Mouse (Mus musculus) testis, adult 2 months (tissue): ENCODE measurements around the gene Zic1. TPM values are rescaled to one million over a fixed set of nuclear protein-coding genes. Genes with fewer than 3 reads are reported as not detected.

Experiments
- H3K27ac ChIP-seq: fragments of 200-500 bp; 2 replicates; pipeline ENCODE4 v1.5.1; 2012; ENCODE audit warnings: low read depth, low read length; ENCODE audit not compliant: control insufficient read depth, insufficient read depth
- H3K27me3 ChIP-seq: fragments of 200-500 bp; 2 replicates; pipeline ENCODE4 v1.6.1; 2012; ENCODE audit warnings: mild to moderate bottlenecking, low read length, moderate library complexity; ENCODE audit not compliant: control insufficient read depth, insufficient read depth
- H3K36me3 ChIP-seq: fragments of 200-500 bp; 2 replicates; pipeline ENCODE4 v1.6.1; 2012; ENCODE audit warnings: mild to moderate bottlenecking, low read length; ENCODE audit not compliant: control insufficient read depth, insufficient read depth
- H3K4me1 ChIP-seq: fragments of 200-500 bp; 2 replicates; pipeline ENCODE4 v1.6.1; 2012; ENCODE audit warnings: low read length; ENCODE audit not compliant: control insufficient read depth, insufficient read depth
- H3K4me3 ChIP-seq: fragments of 200-500 bp; 2 replicates; pipeline ENCODE4 v1.5.1; 2012; ENCODE audit warnings: low read depth, mild to moderate bottlenecking, low read length, moderate library complexity, mixed read lengths; ENCODE audit not compliant: control insufficient read depth
- CTCF ChIP-seq: fragments of 200-500 bp; IDR thresholded peaks from 2 replicates; pipeline ENCODE4 v1.5.1; 2012; ENCODE audit warnings: low read depth, mild to moderate bottlenecking, inconsistent platforms, low read length, moderate library complexity; ENCODE audit not compliant: control insufficient read depth, insufficient read depth, insufficient replicate concordance
- POLR2A ChIP-seq: fragments of 200-500 bp; IDR thresholded peaks from 2 replicates; pipeline ENCODE4 v1.6.1; 2012; ENCODE audit warnings: low read depth, mild to moderate bottlenecking, inconsistent platforms, low read length, moderate library complexity; ENCODE audit not compliant: control insufficient read depth
- polyA plus RNA-seq: library from polyadenylated mRNA; depleted of rRNA; stranded (reverse); fragments of >200 nt; gene quantifications from 2 replicates; pipeline ENCODE4 v1.2.3, GENCODE M21; 2012

Zic1 gene
- polyA plus RNA-seq, 1 experiment: 0.86 TPM

DNA sequence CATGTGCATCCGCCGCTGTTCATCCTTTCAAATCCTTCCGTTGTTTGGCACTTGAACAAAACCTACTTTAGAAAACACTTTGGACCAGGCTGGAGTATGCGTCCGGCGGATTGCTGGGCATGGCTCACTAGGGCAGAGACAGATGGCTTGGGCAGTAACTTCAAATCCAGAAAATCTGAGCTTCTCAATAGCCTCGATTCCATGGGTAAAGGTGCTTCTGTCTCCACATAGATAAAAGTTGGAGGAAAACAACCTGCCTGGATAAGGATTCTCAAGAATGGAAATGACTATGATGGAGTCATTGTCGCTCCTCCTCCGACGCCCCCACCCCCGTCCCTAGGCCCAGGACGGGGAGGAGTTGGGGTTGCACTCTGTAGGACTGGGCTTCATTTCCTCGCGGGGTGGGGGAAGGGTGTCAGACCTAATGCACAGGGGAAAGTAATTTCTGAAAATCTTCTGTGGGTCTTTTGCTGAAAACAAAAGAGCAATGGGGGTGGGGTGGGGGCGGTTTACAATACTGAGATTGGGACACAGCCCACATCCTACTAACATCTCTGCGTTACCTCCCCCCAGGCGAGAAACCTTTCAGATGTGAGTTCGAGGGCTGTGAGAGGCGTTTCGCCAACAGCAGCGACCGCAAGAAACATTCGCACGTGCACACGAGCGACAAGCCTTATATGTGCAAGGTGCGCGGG is 18.0 kb upstream of the Zic1 start:
- no peak overlapping the region for H3K27ac ChIP-seq
- H3K4me3 ChIP-seq: no peak overlapping the region
- H3K36me3 ChIP-seq: no peaks in the 10 kb centered on the region
- peaks cover 4% of the 10 kb centered on the region; the same call in 1 of the 2 replicates for H3K4me1 ChIP-seq
- TF ChIP-seq CTCF: no peak
- no peak for TF ChIP-seq POLR2A
- peaks cover 2% of the 10 kb centered on the region; the same call in 1 of the 2 replicates for H3K27me3 ChIP-seq

DNA sequence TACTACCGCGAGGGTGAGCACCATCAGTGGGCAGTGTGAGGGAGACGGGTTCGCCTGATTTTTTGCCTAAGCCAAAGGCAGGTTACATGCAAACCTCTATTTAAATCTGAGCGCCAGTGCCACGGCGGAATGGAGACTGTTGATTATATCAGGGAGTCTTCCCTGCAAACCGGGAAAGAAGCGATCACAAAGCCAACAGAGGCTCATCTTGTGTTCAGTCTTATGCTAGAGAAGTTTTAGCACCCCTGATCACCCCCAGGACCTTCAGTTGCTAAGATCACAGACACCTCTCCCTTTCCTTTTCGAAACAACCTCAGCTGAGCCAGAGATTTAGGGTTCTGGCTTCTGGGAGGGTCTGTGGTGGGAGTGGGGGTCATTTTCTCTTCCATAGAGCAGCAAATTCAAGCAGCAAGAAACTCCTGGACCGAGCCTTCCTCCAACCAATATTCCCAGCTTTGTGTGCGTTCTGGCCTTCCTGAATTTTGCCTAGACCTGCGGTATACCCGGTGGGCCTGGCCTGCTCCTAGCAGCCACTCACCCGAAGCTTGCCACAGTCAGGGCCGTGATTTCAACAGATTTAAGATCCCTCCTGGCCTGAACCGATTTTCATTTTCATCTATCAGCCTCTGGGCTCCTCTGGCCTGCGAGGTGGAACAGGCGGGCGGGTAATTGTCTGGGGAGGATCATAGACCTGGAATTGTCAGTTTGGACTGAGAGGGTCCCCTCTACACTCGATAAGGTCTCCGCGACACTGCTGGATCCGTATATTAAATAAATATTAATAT is 17.1 kb upstream of the Zic1 start:
- Histone ChIP-seq H3K27me3 (peaks cover 2% of the 10 kb centered on the region; the same call in 1 of the 2 replicates), H3K4me3 (no peak overlapping the region), H3K36me3 (no peaks in the 10 kb centered on the region), H3K4me1 (peaks cover 6% of the 10 kb centered on the region; the same call in 1 of the 2 replicates), H3K27ac (no peak overlapping the region)
- TF ChIP-seq CTCF (no peak), POLR2A (no peak)

DNA sequence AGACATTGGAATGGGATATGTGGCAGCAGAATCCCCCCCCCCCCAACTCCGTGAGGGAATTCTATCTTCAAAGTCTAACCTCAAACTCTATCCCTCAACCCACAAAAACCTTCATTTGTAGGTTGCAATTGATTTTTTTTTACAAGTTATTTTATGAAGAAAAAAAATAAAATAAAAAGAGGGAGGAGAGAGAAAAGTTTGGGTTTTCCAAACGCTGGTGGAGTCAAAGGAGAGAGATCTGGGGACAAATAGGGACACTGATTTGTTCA is 16.4 kb upstream of the Zic1 start:
- H3K4me3 ChIP-seq: no peak overlapping the region
- no peaks in the 10 kb centered on the region for H3K36me3 ChIP-seq
- peaks cover 6% of the 10 kb centered on the region; the same call in 1 of the 2 replicates for H3K4me1 ChIP-seq
- no peak overlapping the region for H3K27ac ChIP-seq
- peaks cover 2% of the 10 kb centered on the region; the same call in 1 of the 2 replicates for H3K27me3 ChIP-seq
- TF ChIP-seq CTCF: no peak
- no peak for TF ChIP-seq POLR2A

DNA sequence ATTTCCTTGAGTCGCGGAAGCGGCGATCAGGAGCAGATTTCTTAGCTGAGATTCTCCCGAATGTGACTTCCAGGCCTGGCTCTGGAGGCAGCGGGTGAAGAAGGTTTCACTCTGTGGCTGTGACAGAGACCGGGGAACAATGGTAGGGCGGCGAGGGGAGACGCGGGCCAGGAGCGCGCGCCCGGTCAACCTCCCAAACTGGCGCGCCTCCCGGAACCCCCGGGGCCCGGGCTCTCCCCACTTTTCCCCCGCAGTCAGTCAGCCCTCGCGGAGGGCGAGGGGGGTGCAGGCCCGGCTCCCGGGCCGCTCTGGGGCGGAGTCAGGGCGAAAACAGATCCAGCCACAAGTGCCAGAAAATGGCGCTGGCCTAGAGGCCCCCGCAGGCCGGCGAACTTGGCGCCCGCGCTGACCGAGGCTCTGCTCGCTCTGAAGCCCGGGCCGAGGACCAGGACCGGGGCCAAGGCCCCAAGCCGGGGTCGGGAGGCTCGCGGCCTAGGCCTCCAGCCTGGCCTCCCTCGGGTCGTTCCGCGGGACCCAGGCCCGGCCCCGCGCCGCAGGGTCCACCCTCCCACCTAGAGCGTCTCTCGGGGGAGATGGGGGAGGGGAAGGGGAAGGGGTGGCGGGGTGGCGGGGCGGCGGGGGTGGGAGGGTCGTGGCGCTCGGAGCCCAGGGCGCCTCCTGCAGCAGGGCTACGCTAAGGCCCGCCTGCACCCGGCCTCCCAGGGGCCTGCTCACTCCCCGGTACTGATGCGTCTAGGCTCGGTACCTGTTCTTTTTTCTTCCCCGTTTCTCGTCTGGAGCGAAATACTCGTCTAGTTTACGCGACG is 15.9 kb upstream of the Zic1 start:
- Histone ChIP-seq H3K4me1 (peaks cover 6% of the 10 kb centered on the region; the same call in 1 of the 2 replicates), H3K36me3 (no peaks in the 10 kb centered on the region), H3K27ac (no peak overlapping the region), H3K27me3 (peaks cover 2% of the 10 kb centered on the region; the same call in 1 of the 2 replicates), H3K4me3 (peak overlapping the region; percentile 74)
- TF ChIP-seq POLR2A (no peak), CTCF (no peak)

DNA sequence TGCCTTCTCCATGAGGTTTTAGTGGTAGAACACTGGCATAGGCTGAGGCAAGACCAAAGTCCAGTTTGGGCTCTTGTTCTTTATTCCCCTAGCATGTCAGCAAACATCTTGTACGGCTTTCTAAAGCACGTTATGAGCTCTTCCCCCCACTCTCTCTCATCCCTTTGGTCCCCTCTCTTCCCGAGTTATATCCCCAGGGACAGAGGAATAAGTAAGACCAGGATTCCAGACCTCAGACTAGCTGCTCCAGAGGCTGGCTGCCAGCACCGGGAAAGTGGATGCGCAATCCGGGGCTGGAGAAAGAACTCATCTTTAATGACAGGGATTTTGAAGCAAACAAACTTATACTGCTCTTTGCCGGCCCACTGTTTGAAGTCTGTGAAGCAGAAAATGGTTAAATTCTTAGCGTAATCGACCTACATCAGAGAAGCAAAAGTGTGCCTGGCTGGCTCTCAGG is 14.9 kb upstream of the Zic1 start:
- H3K4me1 ChIP-seq: peaks cover 6% of the 10 kb centered on the region; the same call in 1 of the 2 replicates
- no peak for TF ChIP-seq CTCF
- TF ChIP-seq POLR2A: no peak
- no peak overlapping the region for H3K27ac ChIP-seq
- no peak overlapping the region for H3K4me3 ChIP-seq
- no peaks in the 10 kb centered on the region for H3K36me3 ChIP-seq
- peaks cover 2% of the 10 kb centered on the region; the same call in 1 of the 2 replicates for H3K27me3 ChIP-seq

DNA sequence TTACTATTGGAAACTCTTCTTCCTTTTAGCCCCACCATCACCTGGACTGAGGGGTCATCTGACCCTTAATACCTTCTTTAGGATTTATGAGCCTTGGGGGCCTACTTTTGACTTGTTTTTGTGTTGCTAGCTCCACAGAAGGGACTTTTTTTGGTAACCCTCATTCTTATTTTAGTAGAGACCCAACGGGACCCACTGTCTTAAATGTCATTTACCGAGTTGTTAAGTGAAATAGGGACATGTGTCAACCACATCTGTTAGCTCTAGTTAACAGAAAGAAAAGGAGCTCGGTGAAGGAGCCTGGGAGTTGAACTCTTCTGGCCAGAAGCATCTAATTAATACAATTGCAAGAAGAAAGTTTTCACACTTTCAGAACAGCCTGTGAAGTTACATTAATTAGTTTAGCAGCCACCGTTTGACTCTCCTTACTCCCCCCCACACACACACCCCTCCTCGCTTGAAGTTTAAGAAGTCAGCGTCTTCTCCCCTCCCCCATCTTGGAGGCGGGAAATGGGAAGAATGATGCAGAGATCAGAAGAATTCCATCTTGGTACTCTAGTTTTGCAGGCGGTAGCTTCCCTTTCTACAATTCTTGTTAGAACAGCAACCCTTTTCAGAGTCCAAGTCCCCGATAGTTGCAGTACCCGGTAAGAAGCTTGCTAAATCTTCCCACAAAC is 14.3 kb upstream of the Zic1 start:
- TF ChIP-seq CTCF (no peak), POLR2A (no peak)
- Histone ChIP-seq H3K4me3 (no peak overlapping the region), H3K27me3 (peaks cover 2% of the 10 kb centered on the region; the same call in 1 of the 2 replicates), H3K27ac (no peak overlapping the region), H3K36me3 (no peaks in the 10 kb centered on the region), H3K4me1 (peaks cover 6% of the 10 kb centered on the region; the same call in 1 of the 2 replicates)
